Mouse (Mus musculus) right cerebral cortex, adult 18-20 months (tissue): Measurements from ENCODE around the gene Wdr45.
A peak's percentile ranks its signal among the peaks of the same experiment; 100 is the strongest.

Experiments
- DNase-seq: peaks from one replicate; pipeline ENCODE4 v3.0.0; 2022; ENCODE audit warnings: mixed read lengths

Gene Wdr45

GRCm38 (mm10) chrX:7765764-7766163 lies 51.6 kb downstream of the Wdr45 start:
- peak; percentile 42 for DNase-seq

- no peak for DNase-seq
These were observed 55.3 kb downstream of the Wdr45 start for GRCm38 (mm10) chrX:7769302-7770017.

GRCm38 (mm10) chrX:7772766-7773165 lies 58.6 kb downstream of the Wdr45 start:
- DNase-seq = no peak

GRCm38 (mm10) chrX:7775501-7776205 lies 61.5 kb downstream of the Wdr45 start:
- no peak for DNase-seq

GRCm38 (mm10) chrX:7776329-7777082 lies 62.4 kb downstream of the Wdr45 start:
- DNase-seq = no peak
